25 mouse cellular contexts compared by ENCODE assay signal in genomic region chr17:65193341-65193740, GRCm38 (mm10).
"Had no signal": no experiment of that assay in that cellular context is flagged by ENCODE, and none has a peak within 500 bp of the region (broad histone marks: within the 10 kb centered on the region; RNA-seq: fewer than 3 reads in every experiment).

No protein-coding gene starts in this region.

- DNase-seq: cerebellum, adult 2 months; cerebellum, adult 8-10 months; cerebellum, adult 9-10 months; cerebellum, adult 9-11 months; cerebellum, postnatal 36 days; embryo, embryonic 11 days; forebrain, postnatal 0 days; gastrocnemius, adult 2 months; gastrocnemius, postnatal 10 days; gastrocnemius, postnatal 14 days; gastrocnemius, postnatal 25 days; gastrocnemius, postnatal 36 days; heart, adult 11 months; heart, adult 18-20 months had no signal

- H3K36me3 ChIP-seq: embryonic facial prominence, embryonic 10.5 days; embryonic facial prominence, embryonic 12.5 days; embryonic facial prominence, embryonic 13.5 days; embryonic facial prominence, embryonic 15.5 days; forebrain, embryonic 10.5 days; forebrain, embryonic 12.5 days; forebrain, embryonic 15.5 days had no signal

- H3K27ac ChIP-seq: embryonic facial prominence, embryonic 10.5 days; embryonic facial prominence, embryonic 12.5 days; embryonic facial prominence, embryonic 13.5 days; embryonic facial prominence, embryonic 15.5 days; forebrain, embryonic 10.5 days; forebrain, embryonic 12.5 days; forebrain, embryonic 13.5 days; forebrain, embryonic 15.5 days; gastrocnemius, adult 2 months had no signal

- H3K4me3 ChIP-seq: embryonic facial prominence, embryonic 10.5 days; embryonic facial prominence, embryonic 12.5 days; embryonic facial prominence, embryonic 13.5 days; embryonic facial prominence, embryonic 15.5 days; erythroblast, embryonic 14.5 days; forebrain, embryonic 10.5 days; forebrain, embryonic 12.5 days; forebrain, embryonic 13.5 days; forebrain, embryonic 15.5 days; gastrocnemius, adult 2 months had no signal

- ATAC-seq: forebrain, embryonic 13.5 days; forebrain, embryonic 14.5 days; forebrain, embryonic 15.5 days; forebrain, embryonic 16.5 days had no signal

- H3K9ac ChIP-seq: embryonic facial prominence, embryonic 12.5 days; embryonic facial prominence, embryonic 13.5 days; embryonic facial prominence, embryonic 15.5 days; forebrain, embryonic 12.5 days; forebrain, embryonic 13.5 days; forebrain, embryonic 15.5 days; forebrain, postnatal 0 days had no signal

- H3K4me1 ChIP-seq: embryonic facial prominence, embryonic 12.5 days; forebrain, embryonic 12.5 days; forebrain, embryonic 15.5 days had no signal

- H3K4me2 ChIP-seq: embryonic facial prominence, embryonic 12.5 days; embryonic facial prominence, embryonic 13.5 days; embryonic facial prominence, embryonic 15.5 days; forebrain, embryonic 12.5 days; forebrain, embryonic 13.5 days; forebrain, embryonic 15.5 days had no signal

- H3K9me3 ChIP-seq: embryonic facial prominence, embryonic 10.5 days; embryonic facial prominence, embryonic 12.5 days; embryonic facial prominence, embryonic 13.5 days; embryonic facial prominence, embryonic 15.5 days; forebrain, embryonic 10.5 days; forebrain, embryonic 12.5 days; forebrain, embryonic 13.5 days; forebrain, embryonic 15.5 days had no signal

- H3K27me3 ChIP-seq: embryonic facial prominence, embryonic 12.5 days; embryonic facial prominence, embryonic 13.5 days; embryonic facial prominence, embryonic 15.5 days; forebrain, embryonic 12.5 days; forebrain, embryonic 13.5 days; forebrain, embryonic 15.5 days had no signal
